Mouse (Mus musculus) ES-Bruce4 (cell line): Measurements from ENCODE around the gene Klk6.

Experiments used
- CTCF ChIP-seq: IDR thresholded peaks from one replicate; pipeline ENCODE4 v1.8.1; 2011; ENCODE audit warnings: low read depth, low read length
- EP300 ChIP-seq: IDR thresholded peaks from 2 replicates; pipeline ENCODE4 v1.6.1; 2011; ENCODE audit warnings: low read depth, low read length; ENCODE audit not compliant: insufficient read depth
- POLR2A ChIP-seq: IDR thresholded peaks from one replicate; pipeline ENCODE4 v1.8.1; 2011; ENCODE audit warnings: low read length; ENCODE audit not compliant: insufficient read depth

DNA sequence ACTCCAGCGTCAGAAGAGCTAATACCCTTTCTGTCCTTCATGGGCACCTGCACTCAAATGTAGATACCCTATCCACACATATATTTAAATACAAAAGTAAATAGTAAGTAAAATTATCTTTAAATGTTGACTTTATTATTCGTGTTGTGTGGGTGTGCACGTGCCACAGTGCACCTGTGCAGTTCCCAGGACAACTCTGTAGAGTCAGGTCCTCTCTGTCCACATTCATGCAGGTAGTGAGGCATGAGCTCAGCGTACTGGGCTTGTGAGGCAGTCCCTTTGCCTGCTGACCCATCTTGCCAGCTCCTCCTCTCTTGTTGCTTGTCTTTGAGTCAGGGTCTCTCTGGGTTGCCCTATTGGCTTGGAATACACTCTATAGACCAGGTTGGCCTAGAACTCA is 3.4 kb downstream of the Klk6 start:
- TF ChIP-seq EP300 (no peak), CTCF (no peak), POLR2A (no peak)
